Mouse (Mus musculus): ENCODE results near the gene Lamc1.
"Not testable (repeated sequence)": the region's sequence is repeated elsewhere in the genome, so short reads cannot be mapped to it uniquely, and the experiment has no call there.

DNA sequence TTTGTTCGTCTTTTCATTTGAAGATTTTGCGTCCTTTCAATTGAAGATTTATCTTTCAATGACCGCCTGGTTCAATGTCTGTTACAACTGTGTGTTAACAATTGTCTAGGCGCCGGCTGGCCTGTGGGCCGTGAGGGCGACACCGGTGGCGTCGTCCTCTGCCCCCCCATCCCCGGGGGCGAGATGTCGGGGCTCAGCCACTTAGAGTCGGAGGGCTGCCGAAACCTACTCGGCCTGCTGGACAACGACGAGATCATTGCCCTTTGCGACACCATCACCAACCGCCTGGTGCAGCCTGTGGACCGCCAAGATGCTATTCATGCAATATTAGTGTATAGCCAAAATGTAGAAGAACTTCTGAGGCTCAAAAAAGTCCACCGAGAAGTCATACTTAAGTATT, 27.3 kb downstream of the Lamc1 start:
- TF ChIP-seq CTCF (IDR thresholded peaks at IDR 0.05; ENCODE audit: control insufficient read depth, insufficient read depth, insufficient replicate concordance, low read depth, low read length); POLR2A (IDR thresholded peaks at IDR 0.05; ENCODE audit: control insufficient read depth, low read depth, low read length): not testable (repeated sequence)

Measured in testis, adult 2 months (tissue).